Mouse (Mus musculus) brain, embryonic 14.5 days (tissue): ENCODE data around the gene Clptm1.

Experiments used
- CTCF ChIP-seq: fragments of 200-500 bp; IDR thresholded peaks from 2 replicates; pipeline ENCODE4 v1.5.1; 2012; ENCODE audit warnings: inconsistent platforms, mild to moderate bottlenecking, moderate library complexity, borderline replicate concordance; ENCODE audit not compliant: insufficient read depth, insufficient read length; ENCODE audit errors: extremely low read depth
- POLR2A ChIP-seq: fragments of 200-500 bp; IDR thresholded peaks from 2 replicates; pipeline ENCODE4 v1.6.1; 2012; ENCODE audit warnings: mild to moderate bottlenecking, inconsistent platforms, borderline replicate concordance; ENCODE audit not compliant: poor library complexity, insufficient read depth, insufficient read length, severe bottlenecking; ENCODE audit errors: extremely low read depth

DNA sequence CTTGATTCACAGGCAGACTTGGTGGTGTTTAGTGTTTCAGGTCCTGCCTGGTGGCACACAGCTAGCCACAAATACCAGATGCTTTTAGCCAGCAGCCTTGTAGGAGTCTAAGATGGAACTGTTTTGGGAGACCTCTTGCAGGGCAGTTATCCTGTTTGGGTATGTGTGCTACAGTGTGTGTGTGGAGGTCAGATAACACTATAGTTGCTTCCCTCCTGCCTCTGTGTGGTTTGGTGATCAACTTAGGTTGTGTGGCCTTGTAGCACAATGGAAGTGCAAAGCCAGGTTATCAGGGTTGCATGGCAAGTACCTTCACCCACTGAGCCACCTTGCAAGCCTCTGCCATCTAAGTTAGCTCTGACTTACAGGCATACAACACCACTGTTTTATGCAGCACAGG lies 32.1 kb downstream of the Clptm1 start:
- no peak for TF ChIP-seq CTCF
- TF ChIP-seq POLR2A, result no peak
